15 mouse cellular contexts compared by ENCODE assay signal in the genomic region with DNA sequence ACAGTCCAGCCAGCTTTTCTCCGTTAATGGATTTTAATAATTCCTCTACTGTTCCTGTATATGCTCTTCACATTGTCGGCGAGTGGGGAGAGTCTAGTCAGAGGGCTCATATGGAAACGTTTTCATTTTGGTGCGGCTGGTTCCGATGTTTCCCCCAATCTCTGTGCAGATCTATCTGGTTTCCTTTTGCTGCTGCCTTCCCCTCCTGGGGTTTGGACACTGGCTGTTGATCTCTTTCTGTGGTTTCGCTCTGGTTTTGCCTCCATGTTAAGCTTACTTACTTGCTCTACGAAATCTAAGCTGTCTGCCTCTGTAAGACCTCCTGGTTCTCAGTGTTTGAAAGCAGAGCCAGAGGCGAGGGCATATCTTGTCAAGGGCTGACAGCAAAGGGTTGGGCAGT.
A peak's percentile ranks its signal among the peaks of the same experiment; 100 is the strongest.
DNase-seq lines count a peak whose midpoint lies in the region; ATAC-seq and TF ChIP-seq lines count a peak whose summit lies in the region.
"Had no signal": no experiment of that assay in that cellular context is flagged by ENCODE, and none has a peak within 500 bp of the region (broad histone marks: within the 10 kb centered on the region; RNA-seq: fewer than 3 reads in every experiment).

No protein-coding gene starts in this region.

- TF ChIP-seq POLR2A in heart, adult 2 months (IDR thresholded peaks at IDR 0.05; ENCODE audit: insufficient read depth, low read depth, low read length) = no peak

- peak overlapping the region; percentile 18; the same call in 1 of the 2 replicates for H3K27ac ChIP-seq in heart, embryonic 12.5 days (ENCODE audit: poor library complexity, severe bottlenecking)
- H3K27ac ChIP-seq in heart, adult 2 months = no peak overlapping the region
- H3K27ac ChIP-seq in midbrain, embryonic 12.5 days (replicated peaks) = 0 out of 2 replicates have a peak overlapping the region, but pooled peaks have one; percentile 25
- no peak overlapping the region for H3K27ac ChIP-seq in midbrain, postnatal 0 days (ENCODE audit: low read depth, low read length)
- H3K27ac ChIP-seq in hindbrain, embryonic 12.5 days = no peak overlapping the region
- H3K27ac ChIP-seq in midbrain, embryonic 15.5 days = no peak overlapping the region
- H3K27ac ChIP-seq: forebrain, embryonic 13.5 days; intestine, embryonic 15.5 days; stomach, embryonic 15.5 days had no signal

- H3K4me3 ChIP-seq in heart, embryonic 12.5 days = no peak overlapping the region
- no peak overlapping the region for H3K4me3 ChIP-seq in heart, adult 2 months
- no peak overlapping the region for H3K4me3 ChIP-seq in midbrain, embryonic 12.5 days
- H3K4me3 ChIP-seq in midbrain, postnatal 0 days (ENCODE audit: low read depth, low read length) = no peak overlapping the region
- H3K4me3 ChIP-seq in hindbrain, embryonic 12.5 days = no peak overlapping the region
- no peak overlapping the region for H3K4me3 ChIP-seq in midbrain, embryonic 15.5 days
- H3K4me3 ChIP-seq: forebrain, embryonic 13.5 days; intestine, embryonic 15.5 days; stomach, embryonic 15.5 days had no signal

- 26% methylated on average over 9 of the region's 9 CpGs for WGBS in heart, embryonic 12.5 days
- WGBS in heart, adult 2 months = 56% methylated on average over 9 of the region's 9 CpGs
- 37% methylated on average over 9 of the region's 9 CpGs for WGBS in midbrain, embryonic 12.5 days
- WGBS in midbrain, postnatal 0 days = 36% methylated on average over 9 of the region's 9 CpGs
- 45% methylated on average over 9 of the region's 9 CpGs for WGBS in hindbrain, embryonic 12.5 days
- WGBS in midbrain, embryonic 15.5 days = 33% methylated on average over 9 of the region's 9 CpGs

- no peak for ATAC-seq in heart, embryonic 12.5 days (ENCODE audit: insufficient number of reproducible peaks, low FRiP score)
- ATAC-seq in midbrain, embryonic 12.5 days (ENCODE audit: low FRiP score, low read depth) = no peak
- no peak for ATAC-seq in midbrain, postnatal 0 days (ENCODE audit: low FRiP score)
- ATAC-seq in hindbrain, embryonic 12.5 days (ENCODE audit: low FRiP score) = no peak
- ATAC-seq in midbrain, embryonic 15.5 days (replicated peaks) = no peak
- ATAC-seq: CD4-positive, CD25-positive, alpha-beta regulatory T cell, adult 4 months; forebrain, embryonic 13.5 days; intestine, embryonic 15.5 days; Patski had no signal

- DNase-seq in heart, adult 2 months = no peak
- no peak for DNase-seq in midbrain, postnatal 0 days (ENCODE audit: low spot score)
- DNase-seq in layer of hippocampus, postnatal 25 days (ENCODE audit: extremely low spot score in 1 of 2, low spot score in 1 of 2) = no peak
- DNase-seq in kidney, postnatal 25 days = no peak
- DNase-seq: gastrocnemius, postnatal 14 days; kidney, postnatal 14 days had no signal

- no peak for TF ChIP-seq CTCF in heart, adult 2 months (IDR thresholded peaks at IDR 0.05)
- TF ChIP-seq CTCF in midbrain, postnatal 0 days (IDR thresholded peaks at IDR 0.05) = no peak; the same call in 1 of the 2 replicates

- H3K79me2 ChIP-seq in heart, adult 2 months (replicated peaks; ENCODE audit: control insufficient read depth, insufficient read depth, low read length) = no peaks in the 10 kb centered on the region

- TF ChIP-seq EP300 in heart, adult 2 months (IDR thresholded peaks at IDR 0.05; ENCODE audit: insufficient read depth, low read depth, low read length) = no peak

- peaks cover 27% of the 10 kb centered on the region for H3K4me1 ChIP-seq in heart, embryonic 12.5 days (replicated peaks)
- H3K4me1 ChIP-seq in heart, adult 2 months (ENCODE audit: control insufficient read depth, insufficient read depth, low read length) = no peaks in the 10 kb centered on the region
- peaks cover 16% of the 10 kb centered on the region; the same call in 1 of the 2 replicates for H3K4me1 ChIP-seq in midbrain, embryonic 12.5 days
- H3K4me1 ChIP-seq in midbrain, postnatal 0 days (ENCODE audit: insufficient read depth, low read length) = peaks cover 7% of the 10 kb centered on the region; the same call in 1 of the 2 replicates
- peaks cover 26% of the 10 kb centered on the region for H3K4me1 ChIP-seq in hindbrain, embryonic 12.5 days
- H3K4me1 ChIP-seq in midbrain, embryonic 15.5 days = peaks cover 22% of the 10 kb centered on the region
- H3K4me1 ChIP-seq: stomach, embryonic 15.5 days had no signal

- H3K4me2 ChIP-seq in heart, embryonic 12.5 days = peak overlapping the region; percentile 52
- H3K4me2 ChIP-seq in midbrain, embryonic 12.5 days (replicated peaks) = peak overlapping the region; percentile 23
- no peak overlapping the region; the same call in 1 of the 2 replicates for H3K4me2 ChIP-seq in midbrain, postnatal 0 days (ENCODE audit: low read depth, low read length, poor library complexity, severe bottlenecking)
- H3K4me2 ChIP-seq in hindbrain, embryonic 12.5 days (replicated peaks) = peak overlapping the region; percentile 20; the same call in 1 of the 2 replicates
- H3K4me2 ChIP-seq in midbrain, embryonic 15.5 days = peak overlapping the region; percentile 25
- H3K4me2 ChIP-seq: forebrain, embryonic 13.5 days; intestine, embryonic 15.5 days; stomach, embryonic 15.5 days had no signal

- intact Hi-C loops in heart, adult 2 months (cut with DNase I) = no loop called here

- H3K27me3 ChIP-seq in heart, embryonic 12.5 days (replicated peaks) = no peaks in the 10 kb centered on the region
- no peaks in the 10 kb centered on the region for H3K27me3 ChIP-seq in heart, adult 2 months (ENCODE audit: control insufficient read depth, insufficient read depth, low read length)
- peaks cover 29% of the 10 kb centered on the region for H3K27me3 ChIP-seq in midbrain, embryonic 12.5 days
- H3K27me3 ChIP-seq in midbrain, postnatal 0 days (ENCODE audit: insufficient read depth, low read length) = no peaks in the 10 kb centered on the region; the same call in 1 of the 2 replicates
- H3K27me3 ChIP-seq in hindbrain, embryonic 12.5 days = no peaks in the 10 kb centered on the region; the same call in 1 of the 2 replicates
- no peaks in the 10 kb centered on the region; the same call in 1 of the 2 replicates for H3K27me3 ChIP-seq in midbrain, embryonic 15.5 days (replicated peaks)
- H3K27me3 ChIP-seq: Patski; stomach, embryonic 15.5 days had no signal

- H3K36me3 ChIP-seq in heart, embryonic 12.5 days = no peaks in the 10 kb centered on the region
- H3K36me3 ChIP-seq in heart, adult 2 months (ENCODE audit: control insufficient read depth, insufficient read depth, low read length) = no peaks in the 10 kb centered on the region
- H3K36me3 ChIP-seq in midbrain, embryonic 12.5 days = no peaks in the 10 kb centered on the region
- H3K36me3 ChIP-seq in midbrain, postnatal 0 days (ENCODE audit: insufficient read depth, low read length) = no peaks in the 10 kb centered on the region
- H3K36me3 ChIP-seq in hindbrain, embryonic 12.5 days = no peaks in the 10 kb centered on the region
- H3K36me3 ChIP-seq in midbrain, embryonic 15.5 days (replicated peaks) = no peaks in the 10 kb centered on the region
- H3K36me3 ChIP-seq: intestine, embryonic 15.5 days; stomach, embryonic 15.5 days had no signal

- H3K9ac ChIP-seq in heart, embryonic 12.5 days = peak overlapping the region; percentile 7; the same call in 1 of the 2 replicates
- H3K9ac ChIP-seq in heart, adult 2 months (ENCODE audit: low read depth, low read length) = no peak overlapping the region
- no peak overlapping the region for H3K9ac ChIP-seq in midbrain, embryonic 12.5 days (replicated peaks)
- H3K9ac ChIP-seq in midbrain, postnatal 0 days (replicated peaks; ENCODE audit: low read length, poor library complexity, severe bottlenecking) = no peak overlapping the region
- H3K9ac ChIP-seq in hindbrain, embryonic 12.5 days = no peak overlapping the region
- H3K9ac ChIP-seq in midbrain, embryonic 15.5 days = no peak overlapping the region
- H3K9ac ChIP-seq: forebrain, embryonic 13.5 days; intestine, embryonic 15.5 days; stomach, embryonic 15.5 days had no signal

- H3K9me3 ChIP-seq in heart, embryonic 12.5 days (replicated peaks) = 0 out of 2 replicates have a peak, but pooled peaks cover 2% of the 10 kb centered on the region
- no peaks in the 10 kb centered on the region for H3K9me3 ChIP-seq in midbrain, embryonic 12.5 days
- no peaks in the 10 kb centered on the region for H3K9me3 ChIP-seq in midbrain, postnatal 0 days (ENCODE audit: low read length)
- no peaks in the 10 kb centered on the region for H3K9me3 ChIP-seq in hindbrain, embryonic 12.5 days (replicated peaks)
- no peaks in the 10 kb centered on the region for H3K9me3 ChIP-seq in midbrain, embryonic 15.5 days
- H3K9me3 ChIP-seq: forebrain, embryonic 13.5 days; intestine, embryonic 15.5 days; stomach, embryonic 15.5 days had no signal

Comparison
In these comparisons a context has a peak if more than half of its experiments do, and no peak if none do; other contexts are left out.
1. H3K27ac ChIP-seq: peak in heart, embryonic 12.5 days (single experiment) and midbrain, embryonic 12.5 days (single experiment); none in heart, adult 2 months (single experiment), midbrain, postnatal 0 days (single experiment), hindbrain, embryonic 12.5 days (single experiment) and midbrain, embryonic 15.5 days (single experiment).